ENCODE assay signal across 9 mouse cellular contexts in the genomic region with DNA sequence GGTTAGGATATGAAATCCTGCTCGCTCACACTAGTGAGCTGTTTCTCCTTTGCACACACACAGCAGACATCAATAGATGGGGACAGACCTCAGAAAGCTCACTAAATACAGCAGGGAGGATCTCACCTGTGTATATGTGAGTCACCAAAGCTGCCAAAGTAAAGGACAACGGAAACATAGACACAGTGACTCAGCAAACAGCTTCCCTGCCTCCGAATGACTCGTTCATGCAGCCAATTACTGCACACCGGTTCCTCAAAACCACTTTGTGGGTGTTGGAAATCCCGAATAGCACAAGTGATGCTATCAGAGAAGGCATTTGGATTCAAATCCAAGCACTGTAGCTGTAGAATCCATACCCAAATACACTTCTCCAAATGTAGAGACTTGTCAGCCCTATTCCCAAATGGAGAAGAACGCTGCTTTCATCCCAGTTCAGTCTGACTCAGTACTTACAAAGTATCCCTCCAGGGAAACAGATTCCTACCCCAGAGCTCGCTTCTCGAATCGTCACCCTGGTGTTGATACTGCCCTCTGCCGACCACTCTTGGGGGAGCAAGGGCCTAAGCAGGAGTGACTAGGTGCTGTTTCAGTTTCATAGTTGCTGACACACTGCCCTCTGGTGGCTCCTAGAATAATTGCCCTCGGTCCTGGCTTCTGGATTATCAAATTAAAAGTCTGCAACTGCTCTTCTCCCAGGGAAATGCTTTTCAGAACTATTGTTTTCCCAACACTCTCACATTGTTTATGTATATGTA.
DNase-seq lines count a peak whose midpoint lies in the region; ATAC-seq and TF ChIP-seq lines count a peak whose summit lies in the region.
"Had no signal": no experiment of that assay in that cellular context is flagged by ENCODE, and none has a peak within 500 bp of the region (broad histone marks: within the 10 kb centered on the region; RNA-seq: fewer than 3 reads in every experiment).

No protein-coding gene starts in this region.

- H3K27ac ChIP-seq in forebrain, postnatal 0 days (ENCODE audit: low read depth, low read length) = no peak overlapping the region
- H3K27ac ChIP-seq in layer of hippocampus, adult 2 months = no peak overlapping the region
- H3K27ac ChIP-seq: neural tube, embryonic 12.5 days had no signal

- no peak overlapping the region for H3K4me2 ChIP-seq in forebrain, postnatal 0 days (ENCODE audit: low read depth)
- H3K4me2 ChIP-seq: neural tube, embryonic 12.5 days had no signal

- WGBS in forebrain, postnatal 0 days = 46% methylated on average over 12 of the region's 12 CpGs

- no peak overlapping the region for H3K9ac ChIP-seq in forebrain, postnatal 0 days
- H3K9ac ChIP-seq: neural tube, embryonic 12.5 days had no signal

- no peaks in the 10 kb centered on the region for H3K27me3 ChIP-seq in forebrain, postnatal 0 days (ENCODE audit: insufficient read depth, low read length)
- H3K27me3 ChIP-seq: neural tube, embryonic 12.5 days had no signal

- H3K4me1 ChIP-seq in forebrain, postnatal 0 days (ENCODE audit: insufficient read depth) = no peaks in the 10 kb centered on the region
- H3K4me1 ChIP-seq: neural tube, embryonic 12.5 days had no signal

- H3K9me3 ChIP-seq in forebrain, postnatal 0 days (ENCODE audit: low read length) = no peaks in the 10 kb centered on the region
- H3K9me3 ChIP-seq: neural tube, embryonic 12.5 days had no signal

- peak; percentile 66 for DNase-seq in MEL-GATA-1-ER (ENCODE audit: extremely low read depth, low read depth)
- peak; percentile 90 for DNase-seq in cerebellum, adult 11 months
- peak; percentile 87 for DNase-seq in forebrain, postnatal 0 days
- peak; percentile 99 for DNase-seq in heart, postnatal 4 days
- DNase-seq in layer of hippocampus, adult 2 months (ENCODE audit: low spot score in 2 of 2) = peak; percentile 96 to 99
- DNase-seq in lung, postnatal 10 days = peak; percentile 97
- DNase-seq in retina, postnatal 7 days (ENCODE audit: low read depth, low spot score) = peak; percentile 85
- DNase-seq in thymus, postnatal 4 days = peak; percentile 96

- no peak overlapping the region for H3K4me3 ChIP-seq in forebrain, postnatal 0 days (ENCODE audit: low read depth, low read length)
- H3K4me3 ChIP-seq in layer of hippocampus, adult 2 months = no peak overlapping the region; the same call in 1 of the 2 replicates
- H3K4me3 ChIP-seq: neural tube, embryonic 12.5 days had no signal

- no peaks in the 10 kb centered on the region for H3K36me3 ChIP-seq in forebrain, postnatal 0 days (ENCODE audit: insufficient read depth)
- H3K36me3 ChIP-seq: neural tube, embryonic 12.5 days had no signal

- peak; percentile 78 for ATAC-seq in forebrain, postnatal 0 days

- TF ChIP-seq CTCF in forebrain, postnatal 0 days (IDR thresholded peaks at IDR 0.05; ENCODE audit: low read depth) = peak; percentile 92
- TF ChIP-seq CTCF in layer of hippocampus, adult 2 months (conservative IDR thresholded peaks at IDR 0.05) = peak; percentile 99
